In the genomic region with DNA sequence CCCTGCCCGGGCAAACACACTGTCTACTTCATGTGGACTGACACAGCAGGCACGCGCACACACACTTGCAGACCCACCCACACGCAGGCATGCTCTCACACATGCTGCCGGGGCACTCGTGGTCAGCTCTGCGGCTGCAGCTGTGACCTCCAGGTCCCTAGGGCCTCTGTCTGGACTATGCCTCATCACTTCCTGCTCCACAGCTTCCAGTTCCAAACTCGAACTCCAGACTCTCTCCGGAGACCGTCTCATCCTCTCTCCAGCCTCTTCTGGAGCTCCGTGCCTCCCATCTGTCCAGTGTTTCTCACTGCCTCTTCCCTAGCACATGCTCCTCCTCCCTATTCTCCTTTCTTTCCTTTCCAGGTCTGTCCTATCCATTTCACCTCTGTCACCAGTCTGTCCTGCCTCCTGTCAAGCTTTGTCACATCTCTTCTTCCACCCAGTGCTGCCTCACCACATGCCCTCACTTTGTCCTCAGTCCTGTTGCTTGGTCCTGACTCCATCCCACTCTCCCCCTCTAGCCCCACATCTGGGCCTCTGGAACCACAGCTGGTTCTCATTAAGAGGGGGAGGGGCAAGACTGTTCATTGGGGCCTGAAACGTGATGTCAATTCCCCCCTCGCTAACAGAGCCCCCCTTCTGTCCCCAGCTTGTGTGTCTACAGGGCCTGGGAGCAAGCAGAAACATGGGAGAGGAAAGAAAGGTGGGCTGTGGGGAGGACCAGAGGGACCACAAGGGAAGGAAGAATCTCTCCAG, we compare ENCODE assay signal across 8 mouse cellular contexts. TPM values are rescaled to one million over a fixed set of nuclear protein-coding genes. Genes with fewer than 3 reads are reported as not detected.
A peak's percentile ranks its signal among the peaks of the same experiment; 100 is the strongest.
DNase-seq lines count a peak whose midpoint lies in the region; ATAC-seq and TF ChIP-seq lines count a peak whose summit lies in the region.

No protein-coding gene starts in this region.

- peak overlapping the region; percentile 65 for H3K4me2 ChIP-seq in embryonic facial prominence, embryonic 12.5 days (replicated peaks)
- H3K4me2 ChIP-seq in heart, embryonic 11.5 days = peak overlapping the region; percentile 45

- TF ChIP-seq POLR2A in small intestine, adult 2 months (IDR thresholded peaks at IDR 0.05; ENCODE audit: low read depth, low read length) = no peak

- H3K9me3 ChIP-seq in embryonic facial prominence, embryonic 12.5 days = no peaks in the 10 kb centered on the region
- no peaks in the 10 kb centered on the region for H3K9me3 ChIP-seq in heart, embryonic 11.5 days (replicated peaks; ENCODE audit: control insufficient read depth, low read length)

- peaks cover 47% of the 10 kb centered on the region for H3K36me3 ChIP-seq in embryonic facial prominence, embryonic 12.5 days
- H3K36me3 ChIP-seq in heart, embryonic 11.5 days (ENCODE audit: control insufficient read depth, insufficient read depth, low read length) = peaks cover 3% of the 10 kb centered on the region; the same call in 1 of the 2 replicates
- H3K36me3 ChIP-seq in small intestine, adult 2 months (ENCODE audit: control insufficient read depth, insufficient read depth, low read length) = no peaks in the 10 kb centered on the region

- peak overlapping the region; percentile 99 for H3K27ac ChIP-seq in embryonic facial prominence, embryonic 12.5 days
- peak overlapping the region; percentile 84 for H3K27ac ChIP-seq in heart, embryonic 11.5 days (ENCODE audit: low read depth, low read length)
- H3K27ac ChIP-seq in small intestine, adult 2 months (ENCODE audit: insufficient read depth, low read depth, low read length) = peak overlapping the region; percentile 57

- ATAC-seq in embryonic facial prominence, embryonic 12.5 days (ENCODE audit: insufficient number of reproducible peaks, insufficient read depth, low FRiP score, low TSS enrichment) = peak; percentile 91
- ATAC-seq in heart, embryonic 11.5 days (replicated peaks; ENCODE audit: insufficient number of reproducible peaks, low FRiP score, low TSS enrichment) = peak; percentile 56
- no peak for ATAC-seq in inflammation-experienced regulatory T-cells, adult 6 months

- no peak for TF ChIP-seq CTCF in small intestine, adult 2 months (IDR thresholded peaks at IDR 0.05; ENCODE audit: extremely low read depth, insufficient read length, insufficient replicate concordance, low read depth, low read length)

- H3K27me3 ChIP-seq in embryonic facial prominence, embryonic 12.5 days = no peaks in the 10 kb centered on the region
- H3K27me3 ChIP-seq in heart, embryonic 11.5 days (ENCODE audit: control insufficient read depth, insufficient read depth, low read length) = no peaks in the 10 kb centered on the region
- no peaks in the 10 kb centered on the region for H3K27me3 ChIP-seq in small intestine, adult 2 months (ENCODE audit: control insufficient read depth, insufficient read depth, low read length)

- 31% methylated on average over 13 of the region's 13 CpGs for WGBS in embryonic facial prominence, embryonic 12.5 days
- WGBS in heart, embryonic 11.5 days (ENCODE audit: insufficient replicate concordance) = 39% methylated on average over 13 of the region's 13 CpGs
- 58% methylated on average over 13 of the region's 13 CpGs for WGBS in small intestine, adult 2 months

- H3K4me3 ChIP-seq in embryonic facial prominence, embryonic 12.5 days = peak overlapping the region; percentile 40
- H3K4me3 ChIP-seq in heart, embryonic 11.5 days (ENCODE audit: low read depth, low read length) = no peak overlapping the region
- no peak overlapping the region for H3K4me3 ChIP-seq in small intestine, adult 2 months (ENCODE audit: low read depth, low read length)

- H3K4me1 ChIP-seq in embryonic facial prominence, embryonic 12.5 days = peaks cover 47% of the 10 kb centered on the region
- H3K4me1 ChIP-seq in heart, embryonic 11.5 days (ENCODE audit: control insufficient read depth, insufficient read depth, low read length) = peaks cover 23% of the 10 kb centered on the region
- H3K4me1 ChIP-seq in small intestine, adult 2 months (ENCODE audit: control insufficient read depth, insufficient read depth, insufficient read length, low read length) = peaks cover 11% of the 10 kb centered on the region

- DNase-seq in adrenal gland, adult (ENCODE audit: inconsistent age in 2 of 2, low spot score in 1 of 2) = peak; percentile 52 to 67
- DNase-seq in adrenal gland, postnatal 4 days (ENCODE audit: low spot score in 2 of 2) = no peak
- peak; percentile 67 for DNase-seq in kidney, adult 9 months
- DNase-seq in lung, postnatal 14 days = peak; percentile 32

- peak overlapping the region; percentile 53 for H3K9ac ChIP-seq in embryonic facial prominence, embryonic 12.5 days
- H3K9ac ChIP-seq in heart, embryonic 11.5 days (ENCODE audit: low read depth, low read length) = peak overlapping the region; percentile 1; the same call in 1 of the 2 replicates

RNA-seq across cellular contexts. Expression of a gene that starts 9.5 kb away (rescaled TPM):
- 10 to 100 TPM; 23.7 to 29.4 TPM for total RNA-seq in adrenal gland, postnatal 4 days (2021)
- polyA plus RNA-seq in embryonic facial prominence, embryonic 12.5 days (2016; fragmentation: Nextera tagmentation; extraction: Ambion mirVana) = 27.3 and 28.5 TPM in 2 replicates
- 7.6 TPM in 2 replicates for polyA plus RNA-seq in heart, embryonic 11.5 days (2014; fragmentation: Nextera tagmentation; extraction: Ambion mirVana)
- 2.9 and 5.2 TPM in 2 replicates for polyA plus RNA-seq in small intestine, adult 2 months (2012; rRNA removed)
- polyA plus RNA-seq in inflammation-experienced regulatory T-cells, adult 6 months (2017; shearing (Covaris generic)) = under 1 TPM in 1 of 3 experiments, not detected in 2; 0.08 TPM

RNA-seq across cellular contexts. Expression of a gene that starts 25.9 kb away (rescaled TPM):
- 10 to 100 TPM; 85.0 to 95.7 TPM for total RNA-seq in adrenal gland, postnatal 4 days (2021)
- 41.9 and 43.3 TPM in 2 replicates for polyA plus RNA-seq in embryonic facial prominence, embryonic 12.5 days (2016; fragmentation: Nextera tagmentation; extraction: Ambion mirVana)
- 85.8 and 95.7 TPM in 2 replicates for polyA plus RNA-seq in heart, embryonic 11.5 days (2014; fragmentation: Nextera tagmentation; extraction: Ambion mirVana)
- 37.2 and 55.9 TPM in 2 replicates for polyA plus RNA-seq in small intestine, adult 2 months (2012; rRNA removed)
- 100 to 1,000 TPM in 2 of 3 experiments, 10 to 100 TPM in 1; 92.5 to 132 (median 131) TPM for polyA plus RNA-seq in inflammation-experienced regulatory T-cells, adult 6 months (2017; shearing (Covaris generic))

RNA-seq across cellular contexts. Expression of a gene that starts 32.9 kb away (rescaled TPM):
- 100 to 1,000 TPM; 170 to 182 TPM for total RNA-seq in adrenal gland, postnatal 4 days (2021)
- polyA plus RNA-seq in embryonic facial prominence, embryonic 12.5 days (2016; fragmentation: Nextera tagmentation; extraction: Ambion mirVana) = 317 and 324 TPM in 2 replicates
- 266 and 273 TPM in 2 replicates for polyA plus RNA-seq in heart, embryonic 11.5 days (2014; fragmentation: Nextera tagmentation; extraction: Ambion mirVana)
- 125 and 127 TPM in 2 replicates for polyA plus RNA-seq in small intestine, adult 2 months (2012; rRNA removed)
- polyA plus RNA-seq in inflammation-experienced regulatory T-cells, adult 6 months (2017; shearing (Covaris generic)) = 100 to 1,000 TPM; 173 to 204 (median 177) TPM

RNA-seq across cellular contexts. Expression of a gene that starts 33.8 kb away (rescaled TPM):
- total RNA-seq in adrenal gland, postnatal 4 days (2021) = 100 to 1,000 TPM; 161 to 175 TPM
- 175 TPM in 2 replicates for polyA plus RNA-seq in embryonic facial prominence, embryonic 12.5 days (2016; fragmentation: Nextera tagmentation; extraction: Ambion mirVana)
- polyA plus RNA-seq in heart, embryonic 11.5 days (2014; fragmentation: Nextera tagmentation; extraction: Ambion mirVana) = 152 and 161 TPM in 2 replicates
- 400 and 599 TPM in 2 replicates for polyA plus RNA-seq in small intestine, adult 2 months (2012; rRNA removed)
- 10 to 100 TPM; 12.4 to 25.1 (median 14.3) TPM for polyA plus RNA-seq in inflammation-experienced regulatory T-cells, adult 6 months (2017; shearing (Covaris generic))

RNA-seq across cellular contexts. Expression of a gene that starts 40.8 kb away (rescaled TPM):
- 10 to 100 TPM; 21.0 to 21.2 TPM for total RNA-seq in adrenal gland, postnatal 4 days (2021)
- 43.3 and 46.1 TPM in 2 replicates for polyA plus RNA-seq in embryonic facial prominence, embryonic 12.5 days (2016; fragmentation: Nextera tagmentation; extraction: Ambion mirVana)
- 29.2 and 32.0 TPM in 2 replicates for polyA plus RNA-seq in heart, embryonic 11.5 days (2014; fragmentation: Nextera tagmentation; extraction: Ambion mirVana)
- polyA plus RNA-seq in small intestine, adult 2 months (2012; rRNA removed) = 2.5 and 2.7 TPM in 2 replicates
- polyA plus RNA-seq in inflammation-experienced regulatory T-cells, adult 6 months (2017; shearing (Covaris generic)) = 10 to 100 TPM; 14.9 to 21.8 (median 19.9) TPM

Comparison
In these comparisons a context has a peak if more than half of its experiments do, and no peak if none do; other contexts are left out.
1. DNase-seq: peak in adrenal gland, adult (2 of 2), kidney, adult 9 months (single experiment) and lung, postnatal 14 days (single experiment); none in adrenal gland, postnatal 4 days (0 of 2).
2. Peak in every context shown above with its lines, with median percentiles within 50 percentile points of each other: H3K27ac ChIP-seq.